Mouse (Mus musculus) MEL (cell line): ENCODE measurements around the gene Pcca. TPM values are rescaled to one million over a fixed set of nuclear protein-coding genes. Genes with fewer than 3 reads are reported as not detected.

Experiments
- DNase-seq: peaks from one replicate; pipeline ENCODE4 v3.0.0; 2011; ENCODE audit warnings: low read depth, low spot score
- H3K27ac ChIP-seq: 2 replicates; pipeline ENCODE4 v1.5.1; 2012; ENCODE audit warnings: low read depth, mild to moderate bottlenecking, control low read depth, low read length, moderate library complexity; ENCODE audit not compliant: control insufficient read depth
- H3K27me3 ChIP-seq, 2 experiments: fragments of 150-350 bp in 1 of 2; sonication (generic) in 1 of 2; 2 replicates each; pipeline ENCODE4 v1.6.1; 2012; ENCODE audit warnings: low read length in 2 of 2, mild to moderate bottlenecking in 2 of 2, improper control_type of control experiment in 1 of 2, moderate library complexity in 1 of 2; ENCODE audit not compliant: insufficient read depth in 2 of 2, control insufficient read depth in 1 of 2
- H3K36me3 ChIP-seq, 2 experiments: 2 replicates each; pipeline ENCODE4 v1.6.1; 2012 to 2014; ENCODE audit warnings: low read length in 2 of 2, improper control_type of control experiment in 1 of 2, inconsistent platforms in 1 of 2, mild to moderate bottlenecking in 1 of 2; ENCODE audit not compliant: insufficient read depth in 2 of 2, control insufficient read depth in 1 of 2
- H3K4me1 ChIP-seq, 2 experiments: fragments of 150-350 bp in 1 of 2; sonication (generic) in 1 of 2; 2 replicates each; pipeline ENCODE4 v1.6.1; 2012; ENCODE audit warnings: low read length in 2 of 2, improper control_type of control experiment in 1 of 2, mild to moderate bottlenecking in 1 of 2; ENCODE audit not compliant: insufficient read depth in 2 of 2, control insufficient read depth in 1 of 2
- H3K4me3 ChIP-seq, 2 experiments: fragments of 150-350 bp in 1 of 2; sonication (generic) in 1 of 2; 2 replicates each; pipeline ENCODE4 v1.5.1; 2012; ENCODE audit warnings: low read depth in 2 of 2, low read length in 2 of 2, mild to moderate bottlenecking in 2 of 2, moderate library complexity in 2 of 2, control low read depth in 1 of 2, improper control_type of control experiment in 1 of 2; ENCODE audit not compliant: control insufficient read depth in 1 of 2, insufficient read depth in 1 of 2
- H3K79me2 ChIP-seq: 2 replicates; pipeline ENCODE4 v1.6.1; 2012; ENCODE audit warnings: mild to moderate bottlenecking, low read length, moderate library complexity; ENCODE audit not compliant: control insufficient read depth, poor library complexity, insufficient read depth
- H3K9ac ChIP-seq: 2 replicates; pipeline ENCODE4 v1.6.1; 2012; ENCODE audit warnings: low read depth, mild to moderate bottlenecking, control low read depth, low read length, moderate library complexity; ENCODE audit not compliant: control insufficient read depth, poor library complexity, severe bottlenecking
- H3K9me3 ChIP-seq: fragments of 150-350 bp; sonication (generic); replicated peaks from 2 replicates; pipeline ENCODE4 v1.6.1; 2012; ENCODE audit warnings: mild to moderate bottlenecking, low read length, improper control_type of control experiment, moderate library complexity; ENCODE audit not compliant: insufficient read depth
- CHD2 ChIP-seq: IDR thresholded peaks from 2 replicates; pipeline ENCODE4 v1.6.1; 2011; ENCODE audit warnings: low read length, improper control_type of control experiment
- CTCF ChIP-seq, 3 experiments: IDR thresholded peaks in 2 of 3; conservative IDR thresholded peaks in 1 of 3; 2 replicates each; pipeline ENCODE4 v1.5.1; 2011 to 2012; ENCODE audit warnings: low read length in 3 of 3, low read depth in 2 of 3, mild to moderate bottlenecking in 2 of 3, improper control_type of control experiment in 1 of 3, inconsistent platforms in 1 of 3, mixed read lengths in 1 of 3, moderate library complexity in 1 of 3; ENCODE audit not compliant: control insufficient read depth in 1 of 3, insufficient read depth in 1 of 3, poor library complexity in 1 of 3, severe bottlenecking in 1 of 3
- E2F4 ChIP-seq: IDR thresholded peaks from 2 replicates; pipeline ENCODE4 v1.6.1; 2011; ENCODE audit warnings: low read depth, low read length, improper control_type of control experiment, borderline replicate concordance
- EP300 ChIP-seq, 2 experiments: IDR thresholded peaks; 2 replicates each; pipeline ENCODE4 v1.6.1; 2011; ENCODE audit warnings: improper control_type of control experiment in 2 of 2, low read length in 2 of 2, low read depth in 1 of 2, mild to moderate bottlenecking in 1 of 2
- GABPA ChIP-seq: IDR thresholded peaks from 2 replicates; pipeline ENCODE4 v1.6.1; 2012; ENCODE audit warnings: low read depth, mild to moderate bottlenecking, inconsistent platforms, low read length, improper control_type of control experiment, moderate library complexity
- GATA1 ChIP-seq: IDR thresholded peaks from 2 replicates; pipeline ENCODE4 v1.6.1; 2011; ENCODE audit warnings: low read depth, low read length, improper control_type of control experiment
- HCFC1 ChIP-seq: IDR thresholded peaks from 2 replicates; pipeline ENCODE4 v1.6.1; 2012; ENCODE audit warnings: low read depth, mild to moderate bottlenecking, inconsistent platforms, low read length, improper control_type of control experiment, moderate library complexity
- KAT2A ChIP-seq: conservative IDR thresholded peaks from 2 replicates; pipeline ENCODE4 v1.6.1; 2012; ENCODE audit warnings: low read depth, low read length, improper control_type of control experiment, inconsistent platforms
- MAFK ChIP-seq: IDR thresholded peaks from 2 replicates; pipeline ENCODE4 v1.6.1; 2011; ENCODE audit warnings: low read depth, mild to moderate bottlenecking, low read length, improper control_type of control experiment, borderline replicate concordance
- MEF2A ChIP-seq: IDR thresholded peaks from 2 replicates; pipeline ENCODE4 v1.6.1; 2014; ENCODE audit warnings: low read depth, mild to moderate bottlenecking, inconsistent platforms, low read length, improper control_type of control experiment; ENCODE audit not compliant: poor library complexity, insufficient replicate concordance, severe bottlenecking; ENCODE audit errors: extremely low read depth
- MYC ChIP-seq: IDR thresholded peaks from 2 replicates; pipeline ENCODE4 v1.6.1; 2011; ENCODE audit warnings: low read depth, mild to moderate bottlenecking, low read length, improper control_type of control experiment, moderate library complexity
- NELFE ChIP-seq: IDR thresholded peaks from 2 replicates; pipeline ENCODE4 v1.6.1; 2011; ENCODE audit warnings: low read depth, low read length, improper control_type of control experiment
- NRF1 ChIP-seq: IDR thresholded peaks from 2 replicates; pipeline ENCODE4 v1.6.1; 2014; ENCODE audit warnings: low read depth, mild to moderate bottlenecking, inconsistent platforms, low read length, improper control_type of control experiment, moderate library complexity; ENCODE audit not compliant: poor library complexity, insufficient read depth, severe bottlenecking
- POLR2A ChIP-seq, 2 experiments: IDR thresholded peaks; 2 replicates each; pipeline ENCODE4 v1.6.1; 2011 to 2012; ENCODE audit warnings: low read length in 2 of 2, mild to moderate bottlenecking in 2 of 2, control low read depth in 1 of 2, improper control_type of control experiment in 1 of 2, low read depth in 1 of 2, moderate library complexity in 1 of 2; ENCODE audit not compliant: control insufficient read depth in 1 of 2, insufficient read depth in 1 of 2, poor library complexity in 1 of 2
- RCOR1 ChIP-seq: IDR thresholded peaks from 2 replicates; pipeline ENCODE4 v1.6.1; 2012; ENCODE audit warnings: low read depth, mild to moderate bottlenecking, inconsistent platforms, low read length, improper control_type of control experiment
- SIN3A ChIP-seq: IDR thresholded peaks from 2 replicates; pipeline ENCODE4 v1.6.1; 2012; ENCODE audit warnings: low read length, improper control_type of control experiment, inconsistent platforms
- TAL1 ChIP-seq: IDR thresholded peaks from 2 replicates; pipeline ENCODE4 v1.6.1; 2012; ENCODE audit warnings: mild to moderate bottlenecking, inconsistent platforms, low read length, moderate library complexity, mixed read lengths
- TCF12 ChIP-seq: IDR thresholded peaks from 2 replicates; pipeline ENCODE4 v1.6.1; 2014; ENCODE audit warnings: low read depth, mild to moderate bottlenecking, inconsistent platforms, low read length, improper control_type of control experiment, moderate library complexity
- USF2 ChIP-seq, 2 experiments: IDR thresholded peaks; 2 replicates each; pipeline ENCODE4 v1.6.1; 2011 to 2012; ENCODE audit warnings: improper control_type of control experiment in 2 of 2, low read length in 2 of 2, borderline replicate concordance in 1 of 2, inconsistent platforms in 1 of 2, low read depth in 1 of 2, mild to moderate bottlenecking in 1 of 2; ENCODE audit not compliant: insufficient read depth in 1 of 2
- ZC3H11A ChIP-seq: IDR thresholded peaks from 2 replicates; pipeline ENCODE4 v1.6.1; 2012; ENCODE audit warnings: low read depth, mild to moderate bottlenecking, inconsistent platforms, low read length, improper control_type of control experiment
- ZMIZ1 ChIP-seq: IDR thresholded peaks from 2 replicates; pipeline ENCODE4 v1.6.1; 2012; ENCODE audit warnings: low read depth, mild to moderate bottlenecking, inconsistent platforms, low read length, improper control_type of control experiment, moderate library complexity
- ZNF384 ChIP-seq: IDR thresholded peaks from 2 replicates; pipeline ENCODE4 v1.6.1; 2012; ENCODE audit warnings: low read depth, mild to moderate bottlenecking, inconsistent platforms, low read length, improper control_type of control experiment
- polyA plus RNA-seq, 2 experiments: library from polyadenylated mRNA; stranded (reverse) in 1 of 2; unstranded in 1 of 2; fragments of >175 nt in 1 of 2; fragments of >200 nt in 1 of 2; gene quantifications; 2 replicates each; pipeline versions ENCODE4 v1.2.1 to v1.2.4; 2012; ENCODE audit warnings: low replicate concordance in 2 of 2, low read depth in 1 of 2; ENCODE audit not compliant: insufficient read length in 2 of 2, insufficient read depth in 1 of 2, missing spikeins in 1 of 2
- total RNA-seq: library from RNA; depleted of rRNA; stranded (reverse); fragments of 300-350 nt; gene quantifications from 2 replicates; pipeline ENCODE4 v1.2.3, GENCODE M21; 2012

Gene Pcca
- total and polyA plus RNA-seq, 3 experiments = 21.2 to 22.7 TPM; not detected in 1

- Histone ChIP-seq H3K79me2 (no peaks in the 10 kb centered on the region), H3K9me3 (no peaks in the 10 kb centered on the region), H3K36me3 (no peaks in the 10 kb centered on the region), H3K4me1 (no peaks in the 10 kb centered on the region), H3K27ac (no peak overlapping the region), H3K9ac (no peak overlapping the region)
- no peak for DNase-seq
- no peak for TF ChIP-seq EP300 (IDR thresholded peaks at IDR 0.05; ENCODE audit: low read depth in 1 of 2, low read length in 2 of 2)
- TF ChIP-seq POLR2A (IDR thresholded peaks at IDR 0.05; ENCODE audit: control insufficient read depth in 1 of 2, insufficient read depth in 1 of 2, low read depth in 1 of 2, low read length in 2 of 2, poor library complexity in 1 of 2) = no peak
- no peak for TF ChIP-seq NELFE
- TF ChIP-seq USF2 (IDR thresholded peaks at IDR 0.05; ENCODE audit: borderline replicate concordance in 1 of 2, insufficient read depth in 1 of 2, low read depth in 1 of 2, low read length in 2 of 2) = no peak
- no peak for TF ChIP-seq MYC
- no peak for TF ChIP-seq NRF1
- TF ChIP-seq ZMIZ1 = no peak
- no peak for TF ChIP-seq MEF2A
- TF ChIP-seq HCFC1 = no peak
- no peak for TF ChIP-seq KAT2A
- TF ChIP-seq MAFK = no peak
- no peak for TF ChIP-seq GABPA
- TF ChIP-seq E2F4 = no peak
- no peak for TF ChIP-seq ZC3H11A
- TF ChIP-seq TAL1 = no peak
- no peak for TF ChIP-seq SIN3A
- TF ChIP-seq CTCF (IDR thresholded peaks at IDR 0.05 in 2 of 3, conservative IDR thresholded peaks at IDR 0.05 in 1 of 3; ENCODE audit: control insufficient read depth in 1 of 3, insufficient read depth in 1 of 3, low read depth in 2 of 3, low read length in 3 of 3, poor library complexity in 1 of 3, severe bottlenecking in 1 of 3) = no peak
- TF ChIP-seq ZNF384 = no peak
- no peak for TF ChIP-seq RCOR1
- TF ChIP-seq, all 39 proteins: peak for 0
- no peak overlapping the region for H3K4me3 ChIP-seq
- no peaks in the 10 kb centered on the region for H3K27me3 ChIP-seq
These were observed 47.5 kb upstream of the Pcca start for GRCm38 (mm10) chr14:122486611-122487010.

GRCm38 (mm10) chr14:122487366-122487765, 46.8 kb upstream of the Pcca start:
- Histone ChIP-seq H3K79me2 (no peaks in the 10 kb centered on the region), H3K4me1 (no peaks in the 10 kb centered on the region), H3K4me3 (no peak overlapping the region), H3K27ac (no peak overlapping the region), H3K27me3 (no peaks in the 10 kb centered on the region), H3K9me3 (no peaks in the 10 kb centered on the region), H3K36me3 (no peaks in the 10 kb centered on the region), H3K9ac (no peak overlapping the region)
- DNase-seq = no peak
- TF ChIP-seq GATA1 (no peak), CHD2 (no peak), NELFE (no peak), CTCF (IDR thresholded peaks at IDR 0.05 in 2 of 3, conservative IDR thresholded peaks at IDR 0.05 in 1 of 3; ENCODE audit: control insufficient read depth in 1 of 3, insufficient read depth in 1 of 3, low read depth in 2 of 3, low read length in 3 of 3, poor library complexity in 1 of 3, severe bottlenecking in 1 of 3) (no peak), RCOR1 (no peak), TCF12 (no peak), MYC (no peak)
